Mouse (Mus musculus): ENCODE data around the gene Lingo4.

Lingo4 gene

DNA sequence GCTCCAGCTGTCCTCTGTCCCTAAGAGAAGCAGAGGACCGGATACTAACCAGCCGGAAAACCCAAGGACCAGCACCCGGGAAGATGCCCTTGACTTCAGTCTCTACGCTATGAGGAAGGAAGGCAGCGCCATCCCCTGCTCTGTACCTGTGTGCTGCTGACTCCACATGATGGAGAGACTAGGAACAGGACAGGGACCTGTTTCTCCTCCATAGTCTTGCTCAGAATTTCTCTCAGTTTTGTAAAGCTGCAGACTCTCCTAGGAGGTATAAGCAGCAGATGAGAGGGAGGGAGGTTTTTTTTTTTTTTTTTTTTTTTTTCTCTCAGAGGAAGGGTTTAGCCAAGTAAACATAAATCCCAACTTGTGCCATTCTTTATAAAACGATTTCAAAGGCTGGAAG lies at the start of gene Lingo4:
Gene Lingo4 (plus strand): TSS at position 301 of the 400 bp plus-strand sequence.
- CTCF ChIA-PET = no interaction called here

GRCm38 (mm10) chr3:94360812-94361211 lies 37.5 kb upstream of the Lingo4 start:
- CTCF ChIA-PET = no interaction called here

- CTCF ChIA-PET = interaction anchor here (1.0 kb wide), 1 partner anchor 94 kb away, joined by 3 read pairs; no protein-coding TSS in a partner anchor
Observed at GRCm38 (mm10) chr3:94362138-94362537, 36.2 kb upstream of the Lingo4 start, which contains the start of gene C2cd4d. Gene C2cd4d (plus strand): TSS chr3:94362438.

DNA sequence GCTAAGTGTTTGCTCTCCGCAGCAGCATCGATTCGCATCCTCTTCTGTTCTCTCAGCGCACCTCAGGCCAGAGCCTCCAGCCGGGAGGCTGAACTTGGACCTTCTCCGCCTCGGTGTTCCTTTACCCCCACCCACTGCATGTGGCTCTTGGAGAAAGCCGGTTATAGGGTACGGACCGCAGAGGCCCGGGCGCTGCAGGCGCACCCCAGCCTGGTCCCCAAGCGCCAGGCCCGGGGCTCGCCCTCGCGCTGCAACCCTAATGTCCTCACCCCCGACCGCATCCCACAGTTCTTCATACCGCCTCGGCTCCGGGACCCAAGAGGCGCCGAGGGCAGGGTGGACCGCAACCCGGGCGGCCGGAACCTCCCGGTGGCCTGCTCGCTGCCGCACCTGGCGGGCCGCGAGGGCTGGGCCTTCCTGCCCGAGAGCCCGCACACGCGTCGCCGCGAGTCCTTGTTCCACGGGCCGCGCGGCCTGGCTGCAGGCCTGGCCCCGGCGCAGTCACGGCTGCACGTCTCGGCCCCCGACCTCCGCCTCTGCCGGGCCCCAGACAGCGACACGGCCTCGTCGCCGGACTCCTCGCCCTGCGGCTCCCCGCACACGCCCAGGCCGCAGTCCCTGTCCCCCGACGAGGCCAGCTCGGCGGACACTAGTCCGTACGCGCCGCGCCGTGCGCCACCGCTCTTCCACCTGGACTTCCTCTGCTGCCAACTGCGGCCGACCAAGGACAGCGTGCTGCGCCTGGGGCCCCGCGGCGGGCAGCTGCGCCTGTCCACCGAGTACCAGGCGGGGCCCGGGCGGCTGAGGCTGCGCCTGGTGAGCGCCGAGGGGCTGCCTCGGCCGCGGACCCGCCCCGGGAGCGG lies 34.8 kb upstream of the Lingo4 start:
- CTCF ChIA-PET = no interaction called here

DNA sequence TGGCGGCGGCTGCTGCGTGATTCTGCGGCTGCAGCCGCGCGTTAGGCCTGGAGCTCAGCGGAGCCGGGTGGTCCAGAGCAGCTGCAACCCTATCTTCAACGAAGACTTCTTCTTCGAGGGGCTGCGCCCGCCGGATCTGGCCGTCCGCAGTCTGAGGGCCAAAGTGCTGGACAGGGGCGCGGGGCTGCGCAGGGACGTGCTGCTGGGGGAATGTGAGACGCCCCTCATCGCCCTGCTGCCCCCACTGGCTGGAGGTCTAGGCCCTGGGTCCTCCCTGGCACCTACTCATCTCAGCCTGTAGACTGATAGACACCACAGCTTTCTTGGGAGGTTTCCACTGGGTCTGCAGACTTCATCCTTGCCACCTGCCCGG lies 34.2 kb upstream of the Lingo4 start:
- CTCF ChIA-PET = no interaction called here

- CTCF ChIA-PET = no interaction called here
Observed at GRCm38 (mm10) chr3:94366761-94367160, 31.6 kb upstream of the Lingo4 start.

DNA sequence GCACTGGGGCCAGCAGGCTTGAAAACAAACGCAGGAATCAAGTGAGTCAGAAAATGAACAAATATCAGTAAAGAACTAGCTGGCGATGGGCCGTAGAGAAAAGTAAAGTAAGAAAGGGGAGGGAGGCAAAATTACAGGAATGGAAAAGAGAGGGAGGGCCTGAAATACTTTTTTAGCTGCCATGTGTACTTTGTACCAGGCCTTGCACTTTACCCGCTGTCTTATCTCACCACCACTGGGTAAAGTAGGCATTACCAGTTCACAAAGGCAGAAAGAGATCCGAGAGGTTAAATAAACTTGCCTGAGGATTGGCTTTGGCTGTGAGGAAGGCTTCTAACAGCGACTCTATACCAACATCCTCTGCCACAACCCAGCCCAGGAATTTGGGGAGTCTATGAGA lies 30.8 kb upstream of the Lingo4 start:
- CTCF ChIA-PET = no interaction called here

DNA sequence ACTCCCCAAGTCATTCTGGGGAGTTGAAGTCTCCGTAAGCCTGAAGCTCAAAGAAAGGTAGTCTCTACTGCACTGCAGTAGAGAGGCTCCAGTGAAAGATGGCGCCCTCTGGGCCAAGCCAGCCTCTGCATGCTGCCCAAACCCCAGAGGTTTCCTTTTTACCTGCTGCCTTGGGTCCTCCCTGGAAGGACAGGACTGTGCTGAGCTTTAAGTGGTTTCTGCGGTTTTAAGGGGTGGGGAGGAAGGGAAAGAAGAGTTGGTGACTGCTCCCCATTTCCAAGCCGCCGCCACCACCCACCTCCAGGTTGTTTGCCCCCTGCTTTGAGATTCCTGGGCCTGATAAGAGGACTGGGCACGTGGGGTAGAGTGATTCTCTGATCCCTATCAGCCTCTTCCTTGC lies 29.7 kb upstream of the Lingo4 start:
- CTCF ChIA-PET = no interaction called here

- CTCF ChIA-PET = no interaction called here
Observed at GRCm38 (mm10) chr3:94369709-94370108, 28.6 kb upstream of the Lingo4 start.

DNA sequence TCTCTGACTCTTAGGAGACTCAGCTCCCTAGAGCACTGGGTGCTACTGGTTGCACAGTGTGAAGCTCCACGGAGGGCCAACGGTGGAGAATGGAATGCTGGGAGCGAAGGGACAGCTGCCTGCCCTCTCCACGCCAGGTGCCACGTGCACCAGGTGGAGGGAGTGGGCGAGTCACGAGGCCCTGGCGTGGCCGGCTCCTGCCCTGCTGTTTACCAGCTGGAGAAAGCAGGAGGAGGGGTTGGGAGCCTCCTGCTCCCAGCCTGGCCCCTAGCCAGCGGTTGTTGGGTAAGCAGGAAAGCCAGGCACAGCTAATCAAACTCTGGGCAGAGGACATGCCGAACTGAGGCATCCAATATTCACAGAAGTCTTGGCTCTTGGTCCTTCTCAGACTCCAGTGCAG lies 26.7 kb upstream of the Lingo4 start:
- CTCF ChIA-PET = no interaction called here

GRCm38 (mm10) chr3:94372038-94372437 lies 26.3 kb upstream of the Lingo4 start:
- CTCF ChIA-PET = no interaction called here

DNA sequence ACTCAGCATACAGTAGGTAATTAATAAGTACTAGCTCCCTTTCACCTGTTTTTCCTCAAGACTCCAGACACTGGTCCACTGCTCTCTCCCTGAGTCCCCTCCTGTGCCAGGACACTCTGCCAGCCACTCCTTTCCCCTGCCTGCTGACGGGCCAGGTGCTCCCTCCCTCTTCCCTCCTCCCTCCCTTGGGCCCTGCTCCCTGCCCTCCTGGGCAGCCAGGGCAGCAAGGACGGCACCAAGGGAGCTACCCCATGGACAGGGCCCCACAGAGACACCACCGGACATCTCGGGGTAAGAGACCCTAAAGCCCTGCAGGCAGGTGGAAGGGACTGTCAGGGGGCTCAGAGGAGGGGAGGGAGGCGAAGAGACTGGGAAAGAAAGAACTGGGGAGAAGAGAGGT lies 25.7 kb upstream of the Lingo4 start, which contains the start of gene Rorc:
Gene Rorc (plus strand): TSS at position 154 of the 400 bp plus-strand sequence.
- CTCF ChIA-PET = no interaction called here

DNA sequence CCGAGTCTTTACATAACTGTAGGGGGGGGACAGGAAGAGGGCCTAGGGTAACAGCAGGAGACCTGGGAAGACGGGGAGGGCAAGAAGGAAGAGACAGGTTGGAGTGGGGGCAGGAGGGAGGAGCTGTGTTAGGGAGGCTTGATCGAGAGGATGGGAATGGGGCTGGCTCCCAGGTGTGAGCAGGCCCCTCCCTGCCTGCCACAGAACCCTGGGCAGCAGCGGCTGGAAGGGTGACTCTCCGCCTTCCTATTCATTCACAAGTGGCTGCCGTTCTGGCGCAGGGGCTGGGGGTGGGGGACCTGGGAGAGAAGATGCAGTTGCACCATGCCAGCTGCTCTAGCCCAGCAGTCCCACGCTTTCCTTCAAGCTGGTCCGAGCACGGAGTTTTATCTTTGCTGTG lies 25.2 kb upstream of the Lingo4 start:
- CTCF ChIA-PET = no interaction called here

GRCm38 (mm10) chr3:94373597-94374011 lies 24.7 kb upstream of the Lingo4 start:
- CTCF ChIA-PET = no interaction called here

DNA sequence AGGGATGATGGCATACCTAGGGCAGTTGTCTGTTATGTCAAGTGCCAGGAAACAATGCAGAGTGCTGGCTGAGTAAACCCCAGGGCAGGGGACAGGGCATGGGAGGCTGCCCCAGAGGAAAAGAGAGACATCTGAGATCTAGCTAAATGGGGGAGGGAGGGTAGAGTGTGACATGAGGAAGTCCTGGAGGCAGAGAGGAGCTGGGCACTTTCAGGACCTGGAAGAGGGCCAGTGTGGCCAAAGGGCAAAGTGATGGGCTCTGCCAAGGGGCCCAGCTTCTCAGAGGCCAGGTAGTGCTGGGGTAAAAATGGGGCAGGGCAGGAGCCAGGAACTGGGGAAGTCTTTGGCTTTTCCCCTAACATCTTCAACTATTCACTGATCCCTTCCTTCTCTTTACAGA lies 23.7 kb upstream of the Lingo4 start:
- CTCF ChIA-PET = interaction anchor here (0.7 kb wide), 1 partner anchor 9 kb away, joined by 9 read pairs; no protein-coding TSS in a partner anchor

DNA sequence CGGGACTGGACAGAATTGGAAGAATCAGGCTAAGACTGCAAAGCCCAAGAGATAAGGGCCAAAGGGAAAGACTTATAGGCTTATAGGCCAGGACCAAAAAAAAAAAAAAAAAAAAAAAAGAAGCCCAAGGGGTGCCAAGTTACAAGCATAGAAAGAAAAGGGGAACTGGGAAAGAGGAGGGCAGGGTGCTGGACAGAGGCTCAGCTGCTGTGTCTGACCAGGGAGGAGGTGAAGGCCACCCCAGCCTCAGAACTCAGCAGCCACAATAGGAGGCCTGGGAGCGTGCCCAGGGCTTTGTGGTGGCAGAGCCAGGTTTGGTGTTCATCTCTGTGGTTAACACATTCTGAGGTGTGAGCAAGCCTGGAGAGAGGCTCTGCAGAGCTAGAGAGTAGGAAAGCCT lies 23.2 kb upstream of the Lingo4 start:
- CTCF ChIA-PET = interaction anchor here (0.7 kb wide), 1 partner anchor 9 kb away, joined by 9 read pairs; no protein-coding TSS in a partner anchor

DNA sequence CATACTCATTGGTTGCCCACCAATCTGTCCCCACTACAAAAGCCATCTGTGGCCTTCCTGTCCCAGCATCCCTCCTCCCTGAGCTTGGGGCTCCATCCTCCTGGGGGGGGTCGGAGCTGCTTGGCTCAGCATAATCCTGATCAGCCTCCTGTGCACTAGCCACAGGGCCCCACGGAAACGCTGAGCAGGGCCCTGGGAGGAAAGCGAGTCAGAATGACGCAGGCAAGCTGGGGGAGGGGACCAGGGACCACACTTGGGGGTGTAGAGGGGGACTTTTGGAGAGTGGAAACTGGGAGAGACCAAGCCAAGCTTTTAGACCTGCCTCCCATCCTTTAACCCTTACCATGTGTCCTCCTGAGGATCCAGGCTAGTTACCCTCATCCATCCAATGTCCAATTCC lies 22.5 kb upstream of the Lingo4 start:
- CTCF ChIA-PET = no interaction called here

DNA sequence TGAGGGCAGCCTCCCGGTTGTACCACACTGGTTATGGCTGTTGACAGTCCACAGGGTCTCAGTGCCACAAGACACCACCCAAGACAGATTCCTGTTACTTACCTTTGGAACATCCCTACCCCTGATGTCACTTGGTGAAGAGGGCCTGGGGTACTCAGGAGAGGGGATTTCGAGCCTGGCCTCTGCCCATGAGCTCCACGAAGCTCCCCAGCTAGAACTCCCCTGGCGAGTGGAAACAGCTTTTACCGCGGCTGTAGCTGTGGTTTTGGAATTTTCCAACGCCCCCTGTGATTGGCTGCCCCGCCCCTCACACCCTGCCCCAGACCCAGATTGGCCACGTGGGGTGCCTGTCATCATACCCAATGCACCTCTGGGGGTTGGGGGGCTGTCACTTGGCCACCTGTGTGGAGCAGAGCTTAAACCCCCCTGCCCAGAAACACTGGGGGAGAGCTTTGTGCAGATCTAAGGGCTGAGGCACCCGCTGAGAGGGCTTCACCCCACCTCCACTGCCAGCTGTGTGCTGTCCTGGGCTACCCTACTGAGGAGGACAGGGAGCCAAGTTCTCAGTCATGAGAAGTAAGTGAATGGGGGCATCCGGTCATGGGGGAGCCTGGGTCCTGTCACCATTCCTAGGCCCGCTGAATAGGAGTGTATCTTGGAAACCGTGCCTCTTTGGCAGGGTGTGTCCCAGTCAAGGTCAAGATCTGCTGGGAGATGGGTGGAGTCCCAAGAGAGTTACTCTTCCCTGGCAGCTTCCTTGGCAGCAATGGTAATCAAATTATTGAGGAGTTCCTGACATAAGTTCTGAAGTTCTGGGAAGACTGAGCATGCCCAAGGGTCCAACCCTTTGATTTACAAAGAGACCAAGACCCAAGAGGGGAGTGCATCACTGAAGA lies 21.0 kb upstream of the Lingo4 start:
- CTCF ChIA-PET = no interaction called here

DNA sequence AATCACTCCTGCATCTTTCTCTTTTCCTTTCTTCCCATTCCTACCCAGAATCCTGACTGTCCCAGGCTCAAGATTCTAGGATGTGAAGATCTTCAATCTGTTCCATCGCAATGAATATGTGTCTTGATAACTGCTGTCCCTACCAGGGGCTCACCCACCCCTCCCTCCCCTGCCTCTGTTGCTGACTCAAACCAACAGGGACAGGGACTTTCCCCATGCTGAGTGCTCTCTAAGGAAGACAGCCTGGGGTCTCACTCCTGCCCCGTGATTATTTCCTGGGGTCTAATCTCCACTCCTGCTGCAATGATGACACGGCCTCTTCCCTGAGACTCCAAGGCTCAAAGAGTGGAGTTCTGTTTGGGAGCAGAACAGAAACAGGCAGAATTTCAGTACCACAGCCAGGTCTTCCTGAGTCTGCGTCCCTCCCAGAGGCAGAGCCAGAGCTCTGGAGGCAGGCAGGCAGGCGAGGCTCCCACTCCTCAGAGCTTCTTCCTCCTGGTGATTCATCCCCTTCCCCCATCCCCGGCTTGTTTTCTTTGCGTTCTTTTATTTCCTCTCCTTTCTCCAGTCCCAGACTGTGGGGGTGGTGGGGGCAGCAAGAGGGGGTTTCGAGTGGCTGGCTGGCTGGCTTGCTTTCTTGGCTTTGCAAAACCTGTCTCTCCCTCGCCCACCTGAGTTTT lies 18.3 kb upstream of the Lingo4 start:
- CTCF ChIA-PET = no interaction called here

- CTCF ChIA-PET = no interaction called here
Observed at GRCm38 (mm10) chr3:94382308-94382707, 16.0 kb upstream of the Lingo4 start.

DNA sequence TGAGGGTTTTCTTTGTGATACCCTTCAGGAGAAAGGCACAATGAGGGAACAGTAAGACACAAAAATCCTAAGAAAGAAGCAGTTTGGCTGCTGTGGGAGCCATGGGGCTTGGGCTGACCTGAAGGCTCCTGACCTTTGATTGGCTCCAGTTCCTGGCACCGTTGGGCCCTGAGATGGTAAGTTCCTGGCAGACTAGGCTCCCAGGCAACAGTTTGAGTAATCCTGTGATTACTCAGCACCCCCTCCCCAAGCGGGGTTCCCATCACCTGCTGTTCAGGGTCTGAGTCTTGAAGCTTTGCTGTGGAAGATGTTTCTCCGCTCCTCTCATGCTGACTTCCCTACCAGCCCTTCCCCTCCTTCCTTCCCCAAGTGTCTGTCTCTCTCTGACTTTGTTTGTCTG lies 14.8 kb upstream of the Lingo4 start:
- CTCF ChIA-PET = no interaction called here

GRCm38 (mm10) chr3:94386671-94387070 lies 11.6 kb upstream of the Lingo4 start:
- CTCF ChIA-PET = no interaction called here
